Mouse (Mus musculus) hindbrain, postnatal 0 days (tissue): ENCODE data around the gene Gria3. TPM values are rescaled to one million over a fixed set of nuclear protein-coding genes. Genes with fewer than 3 reads are reported as not detected.

ENCODE experiments used
- ATAC-seq: fragments of 200-750 bp; cut with Nextera tagmentation; 2 replicates; pipeline ENCODE4 v1.8.0; 2017; ENCODE audit warnings: mild to moderate bottlenecking, moderate TSS enrichment, moderate library complexity
- DNase-seq: peaks from one replicate; pipeline ENCODE4 v3.0.0-alpha.2; 2015; ENCODE audit warnings: low spot score
- H3K27ac ChIP-seq: fragments of 300-500 bp; sonication (generic); 2 replicates; pipeline ENCODE4 v1.5.1; 2014; ENCODE audit warnings: mild to moderate bottlenecking
- H3K27me3 ChIP-seq: fragments of 300-500 bp; sonication (generic); 2 replicates; pipeline ENCODE4 v1.6.1; 2014; ENCODE audit warnings: low read length, mixed read lengths; ENCODE audit not compliant: insufficient read depth
- H3K36me3 ChIP-seq: fragments of 300-500 bp; sonication (generic); 2 replicates; pipeline ENCODE4 v1.6.1; 2014; ENCODE audit warnings: low read length, mixed read lengths; ENCODE audit not compliant: insufficient read depth
- H3K4me1 ChIP-seq: fragments of 300-500 bp; sonication (generic); 2 replicates; pipeline ENCODE4 v1.6.1; 2014; ENCODE audit warnings: antibody characterized with exemption, low read length, mixed read lengths; ENCODE audit not compliant: insufficient read depth
- H3K4me2 ChIP-seq: fragments of 300-500 bp; sonication (generic); 2 replicates; pipeline ENCODE4 v1.6.1; 2014; ENCODE audit warnings: low read depth, mild to moderate bottlenecking, low read length, moderate library complexity, mixed read lengths
- H3K4me3 ChIP-seq: fragments of 300-500 bp; sonication (generic); 2 replicates; pipeline ENCODE4 v1.5.1; 2014; ENCODE audit warnings: low read length
- H3K9ac ChIP-seq: fragments of 300-500 bp; sonication (generic); replicated peaks from 2 replicates; pipeline ENCODE4 v1.6.1; 2014; ENCODE audit warnings: mild to moderate bottlenecking, low read length, moderate library complexity, mixed read lengths
- H3K9me3 ChIP-seq: fragments of 300-500 bp; sonication (generic); 2 replicates; pipeline ENCODE4 v1.6.1; 2016; ENCODE audit warnings: low read length, mixed read lengths
- CTCF ChIP-seq: IDR thresholded peaks from 2 replicates; pipeline ENCODE4 v1.5.1; 2016; ENCODE audit warnings: antibody characterized with exemption, control low read depth, low read depth
- WGBS: fragments of 180-500 bp; shearing (Covaris S2); extraction: QIAGEN DNeasy Blood & Tissue Kit; methylation state at CpG from one replicate; pipeline ENCODE4 v1.1.7; 2014; 5-methylcytosine and 5-hydroxymethylcytosine counted together
- polyA plus RNA-seq: library from polyadenylated mRNA; unstranded; fragments of >200 nt; fragmentation: Nextera tagmentation; extraction: Ambion mirVana; gene quantifications from 2 replicates; pipeline ENCODE4 v1.2.1, GENCODE M21; 2015
- total RNA-seq: library from RNA; depleted of rRNA; stranded (reverse); fragments of >200 nt; gene quantifications from 2 replicates; pipeline ENCODE4 v1.2.3, GENCODE M21; 2014; rRNA removed

Gria3 gene
- total RNA-seq (15.3 and 17.8 TPM in 2 replicates), polyA plus RNA-seq (14.4 and 17.1 TPM in 2 replicates)

GRCm38 (mm10) chrX:41400058-41400904 is at the start of gene Gria3:
Gria3 (plus strand) TSS chrX:41400854.
- H3K4me3 ChIP-seq, result peak within 1 kb of the TSS; percentile 45
- peak within 1 kb of the TSS; percentile 60 for H3K4me2 ChIP-seq
- no peaks in the 10 kb centered on the region for H3K4me1 ChIP-seq
- peak within 1 kb of the TSS; percentile 45 for H3K9ac ChIP-seq
- H3K36me3 ChIP-seq, result no peaks in the 10 kb centered on the region
- 21% methylated on average over 21 of the region's 21 CpGs for WGBS
- peak; percentile 84 for ATAC-seq
- peak; percentile 45 for DNase-seq
- no peaks in the 10 kb centered on the region for H3K27me3 ChIP-seq
- peak within 1 kb of the TSS; percentile 56; the same call in 1 of the 2 replicates for H3K27ac ChIP-seq
- 0 out of 2 replicates have a peak, but pooled peaks have one; percentile 8 for TF ChIP-seq CTCF
- H3K9me3 ChIP-seq, result no peaks in the 10 kb centered on the region

GRCm38 (mm10) chrX:41387086-41387485 is 13.6 kb upstream of the Gria3 start:
- ATAC-seq, result 0 out of 2 replicates have a peak, but pooled peaks have one; percentile 38
- peak; percentile 34 for DNase-seq
- 44% methylated on average over 7 of the region's 7 CpGs for WGBS
- no peaks in the 10 kb centered on the region for H3K4me1 ChIP-seq
- H3K27me3 ChIP-seq, result no peaks in the 10 kb centered on the region
- H3K9me3 ChIP-seq, result no peaks in the 10 kb centered on the region
- no peak overlapping the region for H3K4me2 ChIP-seq
- H3K27ac ChIP-seq, result no peak overlapping the region
- no peak for TF ChIP-seq CTCF
- H3K36me3 ChIP-seq, result no peaks in the 10 kb centered on the region
- H3K9ac ChIP-seq, result no peak overlapping the region
- no peak overlapping the region for H3K4me3 ChIP-seq

- Histone ChIP-seq H3K27ac (no peak overlapping the region), H3K4me2 (no peak overlapping the region), H3K27me3 (no peaks in the 10 kb centered on the region), H3K9me3 (no peaks in the 10 kb centered on the region), H3K9ac (no peak overlapping the region), H3K4me1 (no peaks in the 10 kb centered on the region), H3K4me3 (no peak overlapping the region), H3K36me3 (no peaks in the 10 kb centered on the region)
- no peak for TF ChIP-seq CTCF
- 88% methylated on average over 1 of the region's 1 CpGs for WGBS
- ATAC-seq, result no peak
- no peak for DNase-seq
Measured at GRCm38 (mm10) chrX:41389079-41389478, 11.6 kb upstream of the Gria3 start.

GRCm38 (mm10) chrX:41398482-41398881 is 2.2 kb upstream of the Gria3 start:
- TF ChIP-seq CTCF, result no peak
- Histone ChIP-seq H3K9me3 (no peaks in the 10 kb centered on the region), H3K9ac (no peak overlapping the region), H3K4me3 (no peak overlapping the region), H3K4me2 (no peak overlapping the region), H3K4me1 (no peaks in the 10 kb centered on the region), H3K36me3 (no peaks in the 10 kb centered on the region), H3K27ac (no peak overlapping the region), H3K27me3 (no peaks in the 10 kb centered on the region)
- DNase-seq (no peak), ATAC-seq (no peak)

- Histone ChIP-seq H3K9me3 (no peaks in the 10 kb centered on the region), H3K27ac (0 out of 2 replicates have a peak overlapping the region, but pooled peaks have one; percentile 56), H3K4me2 (peak overlapping the region; percentile 60), H3K4me3 (peak overlapping the region; percentile 45), H3K27me3 (no peaks in the 10 kb centered on the region), H3K9ac (peak overlapping the region; percentile 45), H3K4me1 (no peaks in the 10 kb centered on the region), H3K36me3 (no peaks in the 10 kb centered on the region)
- 32% methylated on average over 17 of the region's 17 CpGs for WGBS
- peak; percentile 46; the same call in 1 of the 2 replicates for ATAC-seq
- TF ChIP-seq CTCF, result no peak
- DNase-seq, result peak; percentile 4
Measured at GRCm38 (mm10) chrX:41401186-41401585, 532 bp downstream of the Gria3 start.

GRCm38 (mm10) chrX:41401590-41402240 is 1.1 kb downstream of the Gria3 start:
- peak overlapping the region; percentile 45 for H3K4me3 ChIP-seq
- ATAC-seq (peak; percentile 51), DNase-seq (peak; percentile 16)
- H3K4me1 ChIP-seq, result no peaks in the 10 kb centered on the region
- 20% methylated on average over 20 of the region's 20 CpGs for WGBS
- H3K4me2 ChIP-seq, result peak overlapping the region; percentile 60
- peak overlapping the region; percentile 56; the same call in 1 of the 2 replicates for H3K27ac ChIP-seq
- no peaks in the 10 kb centered on the region for H3K27me3 ChIP-seq
- H3K9me3 ChIP-seq, result no peaks in the 10 kb centered on the region
- TF ChIP-seq CTCF, result no peak
- peak overlapping the region; percentile 45 for H3K9ac ChIP-seq
- H3K36me3 ChIP-seq, result no peaks in the 10 kb centered on the region
